Mouse (Mus musculus) stomach, embryonic 14.5 days (tissue): ENCODE results near the gene Defb47. TPM values are rescaled to one million over a fixed set of nuclear protein-coding genes. Genes with fewer than 3 reads are reported as not detected.

Source experiments
- ATAC-seq: fragments of 200-750 bp; cut with Nextera tagmentation; 2 replicates; pipeline ENCODE4 v1.8.0; 2017; ENCODE audit warnings: low read depth, moderate TSS enrichment; ENCODE audit not compliant: insufficient number of reproducible peaks, insufficient read depth, low FRiP score
- H3K27ac ChIP-seq: fragments of 300-500 bp; sonication (generic); 2 replicates; pipeline ENCODE4 v1.5.1; 2014; ENCODE audit warnings: mild to moderate bottlenecking, low read length, moderate library complexity, mixed read lengths
- H3K27me3 ChIP-seq: fragments of 300-500 bp; sonication (generic); 2 replicates; pipeline ENCODE4 v1.6.1; 2014; ENCODE audit warnings: low read length, control low read depth, mixed read lengths; ENCODE audit not compliant: control insufficient read depth, insufficient read depth
- H3K36me3 ChIP-seq: fragments of 300-500 bp; sonication (generic); 2 replicates; pipeline ENCODE4 v1.6.1; 2014; ENCODE audit warnings: mild to moderate bottlenecking, control low read depth, low read length, moderate library complexity, mixed read lengths; ENCODE audit not compliant: control insufficient read depth, insufficient read depth
- H3K4me1 ChIP-seq: fragments of 300-500 bp; sonication (generic); 2 replicates; pipeline ENCODE4 v1.6.1; 2014; ENCODE audit warnings: low read length, control low read depth, mixed read lengths; ENCODE audit not compliant: control insufficient read depth, insufficient read depth
- H3K4me2 ChIP-seq: fragments of 300-500 bp; sonication (generic); replicated peaks from 2 replicates; pipeline ENCODE4 v1.6.1; 2014; ENCODE audit warnings: low read depth, low read length, control low read depth
- H3K4me3 ChIP-seq: fragments of 300-500 bp; sonication (generic); 2 replicates; pipeline ENCODE4 v1.5.1; 2014; ENCODE audit warnings: low read depth, low read length, control low read depth
- H3K9ac ChIP-seq: fragments of 300-500 bp; sonication (generic); replicated peaks from 2 replicates; pipeline ENCODE4 v1.6.1; 2014; ENCODE audit warnings: low read depth, mild to moderate bottlenecking, control low read depth, low read length, moderate library complexity, mixed read lengths
- H3K9me3 ChIP-seq: fragments of 300-500 bp; sonication (generic); 2 replicates; pipeline ENCODE4 v1.6.1; 2016; ENCODE audit warnings: low read depth, low read length, control low read depth; ENCODE audit not compliant: control insufficient read depth
- WGBS: fragments of 180-500 bp; shearing (Covaris S2); extraction: QIAGEN DNeasy Blood & Tissue Kit; methylation state at CpG from one replicate; pipeline ENCODE4 v1.1.7; 2014; 5-methylcytosine and 5-hydroxymethylcytosine counted together
- polyA plus RNA-seq: library from polyadenylated mRNA; unstranded; fragments of >200 nt; fragmentation: Nextera tagmentation; extraction: Ambion mirVana; gene quantifications from 2 replicates; pipeline ENCODE4 v1.2.1, GENCODE M21; 2014

Defb47 gene
- not detected in 2 replicates for polyA plus RNA-seq

GRCm38 (mm10) chr14:62997777-62998176, at the start of gene Defb47:
Gene Defb47, plus strand, starts transcription at chr14:62998077.
- H3K4me3 ChIP-seq, result no peak within 1 kb of the TSS
- no peaks in the 10 kb centered on the region for H3K4me1 ChIP-seq
- H3K36me3 ChIP-seq, result no peaks in the 10 kb centered on the region
- no peaks in the 10 kb centered on the region for H3K9me3 ChIP-seq
- WGBS, result 85% methylated on average over 8 of the region's 8 CpGs
- no peak within 1 kb of the TSS for H3K27ac ChIP-seq
- H3K27me3 ChIP-seq, result no peaks in the 10 kb centered on the region
- no peak within 1 kb of the TSS for H3K9ac ChIP-seq
- no peak for ATAC-seq
- no peak within 1 kb of the TSS for H3K4me2 ChIP-seq

- H3K36me3 ChIP-seq, result peaks cover 12% of the 10 kb centered on the region
These were observed 41.8 kb upstream of the Defb47 start for GRCm38 (mm10) chr14:62956091-62956490.

GRCm38 (mm10) chr14:62963632-62964031, 34.2 kb upstream of the Defb47 start:
- Histone ChIP-seq H3K4me1 (no peaks in the 10 kb centered on the region), H3K4me2 (no peak overlapping the region), H3K27me3 (no peaks in the 10 kb centered on the region), H3K27ac (no peak overlapping the region), H3K9me3 (no peaks in the 10 kb centered on the region), H3K4me3 (no peak overlapping the region), H3K36me3 (no peaks in the 10 kb centered on the region), H3K9ac (no peak overlapping the region)
- 86% methylated on average over 4 of the region's 4 CpGs for WGBS
- ATAC-seq, result no peak

More at GRCm38 (mm10) chr14:62956091-62956490, 41.8 kb upstream of the Defb47 start:
- 89% methylated on average over 9 of the region's 9 CpGs for WGBS
- no peak overlapping the region for H3K4me3 ChIP-seq
- no peak for ATAC-seq
- H3K27ac ChIP-seq, result no peak overlapping the region
- no peak overlapping the region for H3K9ac ChIP-seq
- H3K27me3 ChIP-seq, result no peaks in the 10 kb centered on the region
- H3K9me3 ChIP-seq, result no peaks in the 10 kb centered on the region
- H3K4me2 ChIP-seq, result no peak overlapping the region
- no peaks in the 10 kb centered on the region for H3K4me1 ChIP-seq

- Histone ChIP-seq H3K4me3 (no peak overlapping the region), H3K9me3 (no peaks in the 10 kb centered on the region), H3K27me3 (no peaks in the 10 kb centered on the region), H3K36me3 (no peaks in the 10 kb centered on the region), H3K4me2 (peak overlapping the region; percentile 39; the same call in 1 of the 2 replicates), H3K4me1 (no peaks in the 10 kb centered on the region), H3K27ac (no peak overlapping the region), H3K9ac (no peak overlapping the region)
- 85% methylated on average over 5 of the region's 5 CpGs for WGBS
- ATAC-seq, result no peak
These were observed 32.5 kb upstream of the Defb47 start for GRCm38 (mm10) chr14:62965342-62965741.

GRCm38 (mm10) chr14:62965811-62966520, 31.9 kb upstream of the Defb47 start:
- H3K4me1 ChIP-seq, result no peaks in the 10 kb centered on the region
- no peak overlapping the region for H3K9ac ChIP-seq
- 23% methylated on average over 15 of the region's 15 CpGs for WGBS
- no peaks in the 10 kb centered on the region for H3K9me3 ChIP-seq
- H3K4me2 ChIP-seq, result peak overlapping the region; percentile 39
- H3K4me3 ChIP-seq, result peak overlapping the region; percentile 18
- no peaks in the 10 kb centered on the region for H3K27me3 ChIP-seq
- no peak for ATAC-seq
- H3K27ac ChIP-seq, result no peak overlapping the region
- no peaks in the 10 kb centered on the region for H3K36me3 ChIP-seq

GRCm38 (mm10) chr14:62975046-62975445, 22.8 kb upstream of the Defb47 start:
- Histone ChIP-seq H3K36me3 (no peaks in the 10 kb centered on the region), H3K4me1 (no peaks in the 10 kb centered on the region), H3K4me3 (no peak overlapping the region), H3K9ac (no peak overlapping the region), H3K27ac (no peak overlapping the region), H3K27me3 (no peaks in the 10 kb centered on the region), H3K9me3 (no peaks in the 10 kb centered on the region), H3K4me2 (no peak overlapping the region)
- no peak for ATAC-seq
- 23% methylated on average over 5 of the region's 5 CpGs for WGBS

GRCm38 (mm10) chr14:62979815-62980214, 18.1 kb upstream of the Defb47 start:
- no peaks in the 10 kb centered on the region for H3K9me3 ChIP-seq
- no peak overlapping the region for H3K4me2 ChIP-seq
- no peak overlapping the region for H3K4me3 ChIP-seq
- 67% methylated on average over 1 of the region's 1 CpGs for WGBS
- no peaks in the 10 kb centered on the region for H3K27me3 ChIP-seq
- H3K36me3 ChIP-seq, result no peaks in the 10 kb centered on the region
- no peaks in the 10 kb centered on the region for H3K4me1 ChIP-seq
- no peak overlapping the region for H3K27ac ChIP-seq
- no peak overlapping the region for H3K9ac ChIP-seq
- no peak for ATAC-seq

GRCm38 (mm10) chr14:62984410-62984809, 13.5 kb upstream of the Defb47 start, which contains the start of gene Defb48:
Gene Defb48, minus strand, starts transcription at chr14:62984510.
- Histone ChIP-seq H3K4me2 (no peak within 1 kb of the TSS), H3K9ac (no peak within 1 kb of the TSS), H3K9me3 (no peaks in the 10 kb centered on the region), H3K36me3 (no peaks in the 10 kb centered on the region), H3K27ac (no peak within 1 kb of the TSS), H3K4me3 (no peak within 1 kb of the TSS), H3K27me3 (no peaks in the 10 kb centered on the region), H3K4me1 (no peaks in the 10 kb centered on the region)
- ATAC-seq, result no peak
- WGBS, result 53% methylated on average over 1 of the region's 1 CpGs

- Histone ChIP-seq H3K9me3 (no peaks in the 10 kb centered on the region), H3K27me3 (no peaks in the 10 kb centered on the region), H3K4me2 (no peak overlapping the region), H3K9ac (no peak overlapping the region), H3K36me3 (no peaks in the 10 kb centered on the region), H3K27ac (no peak overlapping the region), H3K4me1 (no peaks in the 10 kb centered on the region), H3K4me3 (no peak overlapping the region)
- WGBS, result 60% methylated on average over 3 of the region's 3 CpGs
- ATAC-seq, result no peak
These were observed 6.6 kb upstream of the Defb47 start for GRCm38 (mm10) chr14:62991271-62991670.
